Mouse (Mus musculus) olfactory bulb, adult 2 months (tissue): ENCODE measurements at regions not wholly inside any gene's neighbourhood (a gene's known extent, or its start where the extent isn't known, plus 50 kb on each side); places are given as distances from the start of the nearest gene placed in this dataset.
A peak's percentile ranks its signal among the peaks of the same experiment; 100 is the strongest.

Experiments used
- H3K27ac ChIP-seq: fragments of 200-500 bp; 2 replicates; pipeline ENCODE4 v1.5.1; 2012; ENCODE audit warnings: low read depth, low read length; ENCODE audit not compliant: insufficient read depth
- H3K4me1 ChIP-seq: fragments of 200-500 bp; 2 replicates; pipeline ENCODE4 v1.6.1; 2012; ENCODE audit warnings: low read length; ENCODE audit not compliant: control insufficient read depth, insufficient read depth
- H3K4me3 ChIP-seq: fragments of 200-500 bp; 2 replicates; pipeline ENCODE4 v1.5.1; 2012; ENCODE audit warnings: mild to moderate bottlenecking, low read depth, low read length, moderate library complexity; ENCODE audit not compliant: insufficient read depth
- CTCF ChIP-seq: fragments of 200-500 bp; IDR thresholded peaks from 2 replicates; pipeline ENCODE4 v1.5.1; 2012; ENCODE audit warnings: low read depth, mild to moderate bottlenecking, low read length, moderate library complexity; ENCODE audit not compliant: insufficient read depth
- POLR2A ChIP-seq: fragments of 200-500 bp; IDR thresholded peaks from 2 replicates; pipeline ENCODE4 v1.6.1; 2012; ENCODE audit warnings: mild to moderate bottlenecking, low read depth, low read length, moderate library complexity; ENCODE audit not compliant: insufficient read depth
- WGBS: fragments of 180-500 bp; shearing (Covaris S2); methylation state at CpG from one replicate; pipeline ENCODE4 v1.1.7; 2018; 5-methylcytosine and 5-hydroxymethylcytosine counted together

- no peak for TF ChIP-seq CTCF
- no peak for TF ChIP-seq POLR2A
- 47% methylated on average over 20 of the region's 20 CpGs for WGBS
- no peak overlapping the region for H3K27ac ChIP-seq
- H3K4me1 ChIP-seq = peaks cover 6% of the 10 kb centered on the region; the same call in 1 of the 2 replicates
- H3K4me3 ChIP-seq = peak overlapping the region; percentile 6
Observed at GRCm38 (mm10) chr10:21470589-21470988, 93.5 kb downstream of the Aldh8a1 start.

- H3K4me1 ChIP-seq = peaks cover 4% of the 10 kb centered on the region; the same call in 1 of the 2 replicates
- no peak overlapping the region for H3K4me3 ChIP-seq
- H3K27ac ChIP-seq = no peak overlapping the region
- WGBS = 87% methylated on average over 7 of the region's 7 CpGs
- TF ChIP-seq POLR2A = no peak
- TF ChIP-seq CTCF = no peak
Observed at GRCm38 (mm10) chr10:21474242-21474641, 97.2 kb downstream of the Aldh8a1 start.

- no peaks in the 10 kb centered on the region for H3K4me1 ChIP-seq
- H3K27ac ChIP-seq = no peak overlapping the region
- WGBS = 61% methylated on average over 3 of the region's 3 CpGs
- H3K4me3 ChIP-seq = no peak overlapping the region
- no peak for TF ChIP-seq POLR2A
- TF ChIP-seq CTCF = no peak
Observed at GRCm38 (mm10) chr10:21478004-21478403, 100.9 kb downstream of the Aldh8a1 start.

- 65% methylated on average over 3 of the region's 3 CpGs for WGBS
- Histone ChIP-seq H3K27ac (no peak overlapping the region), H3K4me1 (no peaks in the 10 kb centered on the region), H3K4me3 (no peak overlapping the region)
- no peak for TF ChIP-seq POLR2A
- no peak for TF ChIP-seq CTCF
Observed at GRCm38 (mm10) chr10:21479403-21479802, 102.3 kb downstream of the Aldh8a1 start.

GRCm38 (mm10) chr10:21481255-21481654 is 104.2 kb downstream of the Aldh8a1 start:
- 81% methylated on average over 3 of the region's 3 CpGs for WGBS
- no peaks in the 10 kb centered on the region for H3K4me1 ChIP-seq
- H3K27ac ChIP-seq = no peak overlapping the region
- H3K4me3 ChIP-seq = no peak overlapping the region
- TF ChIP-seq POLR2A (no peak), CTCF (no peak)

GRCm38 (mm10) chr10:21482055-21482454 is 105.0 kb downstream of the Aldh8a1 start:
- TF ChIP-seq CTCF (no peak), POLR2A (no peak)
- Histone ChIP-seq H3K27ac (no peak overlapping the region), H3K4me1 (no peaks in the 10 kb centered on the region), H3K4me3 (no peak overlapping the region)
- WGBS = 78% methylated on average over 4 of the region's 4 CpGs

- WGBS = 95% methylated on average over 9 of the region's 9 CpGs
- no peak for TF ChIP-seq CTCF
- TF ChIP-seq POLR2A = no peak
- Histone ChIP-seq H3K4me1 (no peaks in the 10 kb centered on the region), H3K4me3 (no peak overlapping the region), H3K27ac (no peak overlapping the region)
Observed at GRCm38 (mm10) chr10:21482659-21483058, 105.6 kb downstream of the Aldh8a1 start.

GRCm38 (mm10) chr10:21483373-21483772 is 106.3 kb downstream of the Aldh8a1 start:
- Histone ChIP-seq H3K4me1 (no peaks in the 10 kb centered on the region), H3K27ac (no peak overlapping the region), H3K4me3 (no peak overlapping the region)
- 89% methylated on average over 3 of the region's 3 CpGs for WGBS
- TF ChIP-seq CTCF (no peak), POLR2A (no peak)

- TF ChIP-seq POLR2A (no peak), CTCF (no peak)
- H3K4me3 ChIP-seq = no peak overlapping the region
- WGBS = 91% methylated on average over 7 of the region's 7 CpGs
- no peak overlapping the region for H3K27ac ChIP-seq
- no peaks in the 10 kb centered on the region for H3K4me1 ChIP-seq
Observed at GRCm38 (mm10) chr10:21488374-21488930, 104.5 kb upstream of the 1700020N01Rik start.

GRCm38 (mm10) chr10:21490910-21491309 is 102.0 kb upstream of the 1700020N01Rik start:
- TF ChIP-seq CTCF = no peak
- TF ChIP-seq POLR2A = no peak
- WGBS = 80% methylated on average over 8 of the region's 8 CpGs
- H3K27ac ChIP-seq = no peak overlapping the region

More at GRCm38 (mm10) chr10:21490910-21491309, 102.0 kb upstream of the 1700020N01Rik start:
- Histone ChIP-seq H3K4me1 (no peaks in the 10 kb centered on the region), H3K4me3 (no peak overlapping the region)
